ENCODE assay signal across 9 mouse cellular contexts in genomic region chr12:80549646-80550045, GRCm38 (mm10). TPM values are rescaled to one million over a fixed set of nuclear protein-coding genes. Genes with fewer than 3 reads are reported as not detected.
DNase-seq lines count a peak whose midpoint lies in the region; TF ChIP-seq lines count a peak whose summit lies in the region.
"Had no signal": no experiment of that assay in that cellular context is flagged by ENCODE, and none has a peak within 500 bp of the region (broad histone marks: within the 10 kb centered on the region; RNA-seq: fewer than 3 reads in every experiment).

No protein-coding gene starts in this region.

- peaks cover 24% of the 10 kb centered on the region for H3K4me1 ChIP-seq in embryonic facial prominence, embryonic 10.5 days

- H3K4me3 ChIP-seq in layer of hippocampus, adult 2 months, result no peak overlapping the region
- no peak overlapping the region for H3K4me3 ChIP-seq in embryonic facial prominence, embryonic 10.5 days
- H3K4me3 ChIP-seq: forebrain, embryonic 10.5 days had no signal

- 76% methylated on average over 11 of the region's 11 CpGs for WGBS in embryonic facial prominence, embryonic 10.5 days

- H3K9me3 ChIP-seq in embryonic facial prominence, embryonic 10.5 days, result no peaks in the 10 kb centered on the region
- H3K9me3 ChIP-seq: forebrain, embryonic 10.5 days had no signal

- no peak for TF ChIP-seq CTCF in layer of hippocampus, adult 2 months (conservative IDR thresholded peaks at IDR 0.05)

- no peaks in the 10 kb centered on the region for H3K36me3 ChIP-seq in embryonic facial prominence, embryonic 10.5 days (replicated peaks)
- H3K36me3 ChIP-seq: forebrain, embryonic 10.5 days had no signal

- DNase-seq in cerebellum, adult 18-20 months, result peak; percentile 36 to 38
- DNase-seq in cerebellum, adult 9-11 months, result no peak
- no peak for DNase-seq in layer of hippocampus, adult 2 months (ENCODE audit: low spot score in 2 of 2)
- DNase-seq in layer of hippocampus, adult 9-10 months (ENCODE audit: low spot score), result no peak
- DNase-seq in heart, adult 8-10 months (ENCODE audit: low spot score), result peak; percentile 30
- peak; percentile 43 for DNase-seq in lung, postnatal 25 days (ENCODE audit: low spot score)
- DNase-seq in embryonic facial prominence, embryonic 10.5 days (ENCODE audit: low spot score), result no peak
- DNase-seq in spleen, postnatal 14 days (ENCODE audit: low spot score in 2 of 2), result no peak

- no peaks in the 10 kb centered on the region; the same call in 1 of the 2 replicates for H3K27me3 ChIP-seq in embryonic facial prominence, embryonic 10.5 days (replicated peaks; ENCODE audit: low read depth, poor library complexity, severe bottlenecking)

- peak overlapping the region; percentile 43; the same call in 1 of the 2 replicates for H3K27ac ChIP-seq in layer of hippocampus, adult 2 months
- H3K27ac ChIP-seq in embryonic facial prominence, embryonic 10.5 days (replicated peaks), result no peak overlapping the region
- H3K27ac ChIP-seq: forebrain, embryonic 10.5 days had no signal

RNA-seq across cellular contexts. Expression of gene Galnt16, which starts 31.6 kb away (rescaled TPM):
- total RNA-seq in layer of hippocampus, adult 2 months (2021), result 100 to 1,000 TPM; 166 to 181 TPM
- 1 to 10 TPM; 1.2 to 2.3 (median 1.8) TPM for total RNA-seq in heart, adult 8-10 months (2022)
- 14.1 and 16.4 TPM in 2 replicates for polyA plus RNA-seq in embryonic facial prominence, embryonic 10.5 days (2016; fragmentation: Nextera tagmentation; extraction: Ambion mirVana)

Comparison
In these comparisons a context has a peak if more than half of its experiments do, and no peak if none do; other contexts are left out.
1. DNase-seq: peak in cerebellum, adult 18-20 months (2 of 2), heart, adult 8-10 months (single experiment) and lung, postnatal 25 days (single experiment); none in cerebellum, adult 9-11 months (single experiment), layer of hippocampus, adult 2 months (0 of 2), layer of hippocampus, adult 9-10 months (single experiment), embryonic facial prominence, embryonic 10.5 days (single experiment) and spleen, postnatal 14 days (0 of 2).
2. RNA of gene Galnt16, which starts 31.6 kb away (total RNA-seq): 166 to 181 TPM in layer of hippocampus, adult 2 months; 1.2 to 2.3 TPM in heart, adult 8-10 months; every median in the first group is over 10 times any median in the second.